Mouse (Mus musculus) liver, embryonic 14.5 days (tissue): ENCODE data around the gene Crip2.

ENCODE experiments used
- CTCF ChIP-seq: IDR thresholded peaks from 2 replicates; pipeline ENCODE4 v1.5.1; 2016; ENCODE audit warnings: antibody characterized with exemption, low read depth, control low read depth
- EP300 ChIP-seq: IDR thresholded peaks from 2 replicates; pipeline ENCODE4 v1.6.1; 2016; ENCODE audit warnings: antibody characterized with exemption, low read depth

DNA sequence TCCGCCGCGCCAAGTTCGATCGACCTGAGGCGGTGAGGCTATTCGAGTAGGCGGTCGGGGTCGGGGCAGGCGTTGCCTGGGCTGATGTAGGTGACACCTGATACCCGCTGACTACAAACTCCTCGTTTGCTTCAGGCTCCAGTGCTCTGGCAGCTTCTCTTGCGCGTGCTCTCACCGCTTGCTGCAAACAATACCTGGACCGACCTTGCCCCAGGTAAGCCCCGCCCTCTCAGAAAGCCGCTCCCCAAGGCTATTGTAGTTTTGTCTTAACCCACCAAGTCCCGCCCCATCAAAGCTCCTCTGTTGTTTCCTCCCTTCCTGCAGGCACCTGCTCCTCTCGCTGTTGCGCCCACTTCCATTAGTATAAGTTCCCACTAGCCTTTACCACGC is 16.5 kb downstream of the Crip2 start:
- no peak for TF ChIP-seq EP300
- TF ChIP-seq CTCF: no peak
